Mouse (Mus musculus) embryonic stem cell, embryonic (primary cell): ENCODE results near the gene Odf3l2.

Source experiments
- CTCF ChIA-PET, 4 experiments: fragments of 300-600 bp in 2 of 4; fragments of 350-600 bp in 2 of 4; sonication (Branson Sonifier 250); formaldehyde crosslinking; loops; one replicate each; lab custom pipeline; 2022; ENCODE audit warnings: inconsistent platforms in 2 of 4; lab: Charles Lee
- POLR2A ChIA-PET, 4 experiments: fragments of 300-600 bp in 2 of 4; fragments of 350-600 bp in 2 of 4; sonication (Branson Sonifier 250); formaldehyde crosslinking; loops; one replicate each; lab custom pipeline; 2022; ENCODE audit warnings: antibody characterized with exemption in 4 of 4, inconsistent platforms in 1 of 4; lab: Charles Lee

Odf3l2 gene

DNA sequence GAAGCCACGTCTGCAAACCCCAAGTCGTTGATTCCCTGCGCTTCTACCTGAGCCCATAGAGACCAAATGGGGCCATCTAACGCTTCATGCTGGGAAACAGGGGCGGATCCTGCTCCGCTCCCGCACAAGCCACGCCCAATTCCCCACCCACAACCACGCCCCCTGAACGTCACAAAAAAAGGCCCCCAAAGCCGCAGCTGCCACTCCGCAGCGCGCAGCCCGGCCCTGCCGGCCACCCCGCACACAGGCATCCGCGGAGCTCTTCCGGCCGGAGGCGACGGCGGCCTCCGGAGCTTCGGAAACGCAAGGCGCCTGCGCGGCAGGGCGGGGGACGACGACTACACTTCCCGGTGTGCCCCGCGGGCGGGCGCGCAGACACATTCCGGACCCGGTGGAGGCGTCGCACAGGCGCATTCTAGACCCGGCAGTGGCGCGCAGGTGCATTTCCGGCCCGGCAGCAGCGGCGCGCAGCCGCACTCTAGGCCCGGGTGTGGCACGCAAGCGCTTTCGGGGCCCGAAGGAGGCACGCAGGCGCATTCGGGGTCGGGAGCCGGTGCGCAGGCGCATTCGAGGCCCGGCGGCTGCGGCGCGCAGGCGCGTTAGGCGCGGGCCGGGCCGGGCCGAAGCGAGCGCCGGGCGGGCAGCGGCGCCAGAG is 36.2 kb upstream of the Odf3l2 start, which contains the start of gene Cdc34:
TSS of gene Cdc34 (plus strand) at position 605 of the 655 bp plus-strand sequence.
- POLR2A ChIA-PET, result interaction anchor here (0.5 to 19.9 kb wide), 56 partner anchors 8 to 1257 kb away, joined by 3 to 367 read pairs (median 4); partner anchors contain the start of genes Bsg (in 3 of the 4), C2cd4c (in 3 of the 4), Tpgs1 (in 3 of the 4) and Madcam1 (in 2 of the 4)

DNA sequence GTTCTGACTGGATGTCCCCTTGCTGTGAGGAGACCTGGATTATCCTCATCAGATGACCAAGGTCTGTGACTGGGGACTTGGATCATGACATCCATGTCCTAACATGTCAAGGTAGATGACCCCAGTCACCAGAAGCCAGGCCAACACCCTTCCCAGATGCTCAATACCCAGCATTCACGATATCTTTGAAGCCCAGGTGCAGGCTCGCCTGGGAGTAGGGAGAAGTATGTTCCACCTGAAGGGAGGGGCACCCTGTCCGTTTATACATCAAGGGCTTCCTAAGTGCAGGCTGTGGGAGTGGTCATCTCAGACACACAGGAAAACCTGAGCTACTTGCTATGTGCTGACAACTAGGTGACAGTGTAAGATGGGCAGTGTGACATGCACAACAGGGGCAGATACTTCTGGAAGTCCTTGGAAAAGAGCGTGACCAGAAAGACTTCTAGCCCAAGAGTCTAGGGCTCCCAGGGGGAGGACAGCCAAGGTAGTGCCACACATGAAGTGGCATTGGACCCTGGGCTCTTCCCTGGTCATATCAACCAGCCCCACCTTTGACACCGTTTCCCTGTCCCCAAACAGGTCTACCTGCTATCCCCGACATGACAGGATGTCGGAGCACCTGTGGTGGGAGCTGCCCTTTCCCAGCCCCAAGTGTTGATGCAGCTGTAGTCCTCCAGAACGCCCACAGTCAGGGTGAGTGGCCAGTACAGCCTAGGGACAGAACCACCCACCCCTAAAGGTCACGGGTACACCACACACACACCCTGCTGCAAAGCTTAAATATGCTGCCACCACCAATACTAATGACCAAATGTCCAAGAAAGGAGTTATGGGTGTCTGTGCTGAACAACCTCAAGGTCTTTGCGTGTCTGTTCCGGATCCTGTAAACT is 35.3 kb upstream of the Odf3l2 start:
- ChIA-PET POLR2A (interaction anchor here (0.6 to 19.9 kb wide), 49 partner anchors 9 to 1256 kb away, joined by 3 to 367 read pairs (median 5); partner anchors contain the start of genes Bsg (in 3 of the 4), C2cd4c (in 3 of the 4), Tpgs1 (in 3 of the 4) and Madcam1 (in 2 of the 4)), CTCF (interaction anchor here in 3 of 4 experiments (0.6 to 4.6 kb wide), 13 partner anchors 8 to 99 kb away, joined by 3 to 57 read pairs (median 5); partner anchors contain the start of genes Bsg (in 1 of the 3), Madcam1 (in 1 of the 3) and Tpgs1 (in 1 of the 3))

More for the DNA sequence above, 36.2 kb upstream of the Odf3l2 start, which contains the start of gene Cdc34:
- CTCF ChIA-PET, result interaction anchor here in 3 of 4 experiments (0.6 to 4.6 kb wide), 17 partner anchors 9 to 1019 kb away, joined by 3 to 57 read pairs (median 5); partner anchors contain the start of genes Madcam1 (in 2 of the 3), Bsg (in 1 of the 3) and Tpgs1 (in 1 of the 3)

DNA sequence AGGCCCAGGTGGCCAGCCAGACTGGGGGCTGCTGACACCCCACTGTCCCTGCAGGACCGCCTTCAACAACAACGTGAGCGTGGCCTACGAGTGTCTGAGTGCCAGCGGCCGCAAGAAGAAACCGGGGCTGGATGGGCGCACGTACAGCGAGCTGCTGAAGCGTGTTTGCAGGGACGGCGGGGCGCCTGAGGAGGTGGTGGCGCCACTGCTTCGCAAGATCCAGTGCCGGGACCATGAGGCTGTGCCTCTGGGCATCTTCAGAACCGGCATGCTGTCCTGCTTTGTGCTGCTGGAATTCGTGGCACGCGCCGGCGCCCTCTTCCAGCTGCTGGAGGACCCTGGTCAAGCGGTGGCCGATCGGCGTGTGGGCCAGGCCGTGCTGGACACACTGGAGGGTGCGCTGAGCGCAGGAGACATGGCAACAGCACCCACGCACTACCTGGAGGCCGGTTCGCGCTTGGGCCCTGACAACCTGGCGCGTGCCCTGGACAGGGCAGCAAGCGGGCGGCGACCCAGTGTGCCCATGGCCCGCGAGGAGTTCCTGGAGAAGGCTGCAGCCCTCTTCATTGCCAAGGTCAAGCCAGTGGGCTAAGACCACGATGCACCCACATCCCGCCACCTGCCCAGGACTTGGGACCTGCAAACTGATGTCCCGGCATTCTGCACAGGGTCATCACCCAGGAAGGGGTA is 30.0 kb upstream of the Odf3l2 start:
- CTCF ChIA-PET, result interaction anchor here in 2 of 4 experiments (0.6 to 1.7 kb wide), 4 partner anchors 14 to 116 kb away, joined by 3 to 7 read pairs (median 4); no protein-coding TSS in a partner anchor
- POLR2A ChIA-PET, result interaction anchor here (0.6 to 18.2 kb wide), 16 partner anchors 8 to 1407 kb away, joined by 3 to 367 read pairs (median 5); partner anchors contain the start of genes Madcam1 (in 2 of the 4), Bsg (in 1 of the 4), C2cd4c (in 1 of the 4) and Cdc34 (in 1 of the 4)

DNA sequence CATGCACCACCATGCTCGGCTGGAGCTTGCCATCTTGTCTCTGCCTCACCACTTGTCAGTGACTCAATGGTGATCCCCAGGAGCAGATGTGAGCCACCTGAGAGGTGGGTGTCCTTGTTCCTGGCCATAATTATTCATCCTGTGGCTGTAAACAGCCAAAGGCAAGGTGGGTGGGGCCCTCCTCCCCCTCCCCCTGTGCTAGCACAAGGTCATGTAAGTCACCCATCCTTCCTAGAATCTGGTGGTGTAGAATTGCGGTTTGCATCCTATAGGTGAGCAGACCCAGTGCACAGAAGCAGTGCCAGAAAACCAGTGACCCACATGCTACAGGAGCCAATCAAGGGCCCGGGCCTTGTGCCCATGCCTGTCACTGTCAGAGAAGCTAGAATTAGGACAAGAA is 27.5 kb upstream of the Odf3l2 start:
- POLR2A ChIA-PET, result interaction anchor here (0.5 to 18.2 kb wide), 31 partner anchors 8 to 1593 kb away, joined by 3 to 367 read pairs (median 4); partner anchors contain the start of genes Bsg (in 3 of the 4), Cdc34 (in 3 of the 4), C2cd4c (in 2 of the 4) and Gzmm (in 2 of the 4)
- CTCF ChIA-PET, result interaction anchor here in 3 of 4 experiments (0.6 to 2.6 kb wide), 22 partner anchors 8 to 572 kb away, joined by 3 to 23 read pairs (median 5); partner anchors contain the start of genes Madcam1 (in 3 of the 3), Bsg (in 1 of the 3), C2cd4c (in 1 of the 3) and Cdc34 (in 1 of the 3)

DNA sequence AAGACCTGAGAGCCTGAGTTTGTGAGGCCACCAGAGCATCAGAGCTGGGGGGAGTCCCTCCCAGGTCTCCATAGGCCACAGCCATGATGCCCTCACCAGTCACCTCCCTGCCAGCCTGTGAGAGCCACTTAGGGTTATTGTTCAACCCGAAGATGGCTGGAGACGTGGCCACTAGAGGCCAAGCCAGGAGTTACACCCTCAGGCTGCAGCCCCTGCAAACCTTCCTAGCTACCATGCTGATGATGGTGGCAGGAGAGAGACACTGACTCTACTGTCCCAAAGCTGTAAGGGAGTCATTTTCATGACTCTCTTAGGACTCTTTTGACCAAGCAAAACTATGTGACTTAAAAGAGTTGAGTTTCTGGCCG is 26.5 kb upstream of the Odf3l2 start:
- ChIA-PET CTCF (interaction anchor here in 3 of 4 experiments (0.6 to 2.6 kb wide), 21 partner anchors 7 to 163 kb away, joined by 3 to 23 read pairs (median 5); partner anchors contain the start of genes Madcam1 (in 2 of the 3), Bsg (in 1 of the 3), C2cd4c (in 1 of the 3) and Cdc34 (in 1 of the 3)), POLR2A (interaction anchor here in 3 of 4 experiments (0.6 to 18.2 kb wide), 40 partner anchors 8 to 482 kb away, joined by 3 to 367 read pairs (median 4); partner anchors contain the start of genes Bsg (in 3 of the 3), Cdc34 (in 3 of the 3), Gzmm (in 2 of the 3) and C2cd4c (in 1 of the 3))

DNA sequence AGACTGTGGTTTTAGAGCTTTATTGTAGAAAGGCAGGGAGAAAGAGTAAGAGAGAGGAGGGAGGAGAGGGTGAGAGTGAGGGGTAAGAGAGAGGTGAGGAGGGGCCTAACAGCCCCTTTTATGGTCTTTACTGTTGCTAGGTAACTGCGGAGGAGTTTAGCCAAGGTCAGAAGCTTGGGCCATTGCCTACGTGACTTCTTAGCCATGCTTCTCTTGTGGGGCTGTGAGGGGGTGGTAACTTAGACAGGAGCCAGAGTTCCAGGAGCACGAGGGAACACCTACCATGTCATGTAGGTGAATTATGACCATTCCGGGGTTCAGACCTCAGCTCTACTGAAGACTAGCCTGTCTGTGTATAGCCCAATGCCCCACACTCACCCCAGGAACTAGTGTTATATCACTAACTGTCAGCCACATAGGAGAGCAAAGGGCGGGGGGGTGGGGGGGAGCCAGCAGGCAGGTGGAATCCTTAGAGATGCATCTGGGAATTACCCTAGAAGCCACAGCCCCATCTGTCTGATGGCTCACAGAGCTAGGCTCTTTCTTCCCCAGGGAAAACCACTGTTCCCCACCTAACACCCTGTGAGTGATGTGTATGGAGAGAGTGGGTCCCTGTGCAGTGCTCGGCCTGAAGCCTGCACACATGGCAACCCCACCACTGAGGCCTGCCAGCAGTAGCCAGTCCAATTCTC is 26.0 kb upstream of the Odf3l2 start:
- ChIA-PET POLR2A (interaction anchor here (0.5 to 18.2 kb wide), 51 partner anchors 9 to 1932 kb away, joined by 3 to 367 read pairs (median 4); partner anchors contain the start of genes Bsg (in 3 of the 4), Cdc34 (in 3 of the 4), C2cd4c (in 2 of the 4) and Gzmm (in 2 of the 4)), CTCF (interaction anchor here (0.6 to 3.1 kb wide), 24 partner anchors 7 to 1466 kb away, joined by 3 to 23 read pairs (median 5); partner anchors contain the start of genes Madcam1 (in 2 of the 4), Bsg (in 1 of the 4), C2cd4c (in 1 of the 4) and Cdc34 (in 1 of the 4))

DNA sequence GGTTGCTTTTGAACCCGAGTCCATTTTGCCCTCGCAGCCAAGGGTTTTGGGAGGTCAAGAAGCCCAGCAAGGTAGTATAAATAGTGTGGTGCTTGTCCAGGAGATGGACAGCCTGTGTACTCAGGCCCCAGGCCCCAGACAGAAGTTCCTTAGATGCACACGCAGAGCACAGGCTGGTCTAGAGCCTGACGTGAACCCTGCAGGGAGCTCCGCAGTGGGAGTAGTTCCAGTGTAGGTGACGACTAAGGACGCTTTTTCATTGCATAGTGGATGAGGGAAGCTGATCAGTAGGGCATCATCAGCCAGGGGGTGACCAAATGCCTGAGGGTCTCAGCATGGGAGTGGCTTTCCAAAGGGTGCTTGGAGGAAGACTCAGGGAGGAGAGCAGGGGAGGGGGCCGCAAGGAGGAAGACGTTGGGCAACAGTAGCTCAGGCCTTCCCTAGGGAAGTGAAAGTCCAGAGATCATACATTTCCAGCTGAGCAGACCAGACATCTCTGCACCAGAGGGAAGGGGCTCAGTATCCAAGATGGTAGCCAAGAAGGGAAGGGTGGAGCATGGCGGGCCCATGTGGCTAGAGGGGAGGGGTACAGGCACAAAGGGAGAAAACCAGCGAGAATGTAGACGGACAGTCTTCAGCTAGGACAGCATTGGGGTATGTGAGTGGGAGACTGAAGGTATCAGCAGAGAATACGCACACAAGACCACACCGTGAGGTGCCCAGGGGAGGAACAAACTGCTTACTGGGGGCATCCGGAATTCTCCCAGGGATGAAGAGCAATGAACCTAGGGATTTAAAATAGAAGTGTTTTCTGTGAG is 24.7 kb upstream of the Odf3l2 start:
- ChIA-PET CTCF (interaction anchor here in 3 of 4 experiments (0.6 to 3.1 kb wide), 10 partner anchors 9 to 1291 kb away, joined by 3 to 14 read pairs (median 4); partner anchors contain the start of genes Cdc34 (in 1 of the 3) and Wdr18 (in 1 of the 3)), POLR2A (interaction anchor here (0.5 to 18.2 kb wide), 42 partner anchors 8 to 699 kb away, joined by 3 to 367 read pairs (median 4); partner anchors contain the start of genes Cdc34 (in 3 of the 4), Bsg (in 2 of the 4), C2cd4c (in 2 of the 4) and Gzmm (in 2 of the 4))

DNA sequence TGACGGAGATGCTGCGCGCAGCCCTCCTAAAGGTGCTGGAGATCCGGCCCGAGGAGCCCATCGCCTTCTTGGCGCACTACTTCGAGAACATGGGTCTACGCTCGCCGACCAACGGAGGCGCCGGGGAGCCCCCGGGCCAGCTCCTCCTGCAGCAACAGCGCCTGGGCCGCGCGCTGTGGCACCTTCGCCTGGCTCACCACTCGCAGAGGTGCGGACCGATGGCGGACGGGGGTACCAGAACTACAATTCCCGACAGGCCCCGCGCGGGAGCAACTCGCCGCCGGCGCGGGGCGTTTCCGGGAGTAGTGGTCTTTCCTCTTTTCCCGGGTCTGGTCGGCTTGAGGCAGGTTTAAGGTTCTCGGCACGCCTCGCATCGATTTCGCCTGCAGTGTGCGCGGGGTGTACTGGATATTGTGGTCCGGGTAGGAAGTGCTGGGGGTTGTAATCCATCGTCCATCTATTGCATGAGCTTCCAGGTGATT is 24.1 kb upstream of the Odf3l2 start:
- ChIA-PET POLR2A (interaction anchor here in 3 of 4 experiments (0.9 to 18.2 kb wide), 28 partner anchors 8 to 241 kb away, joined by 3 to 367 read pairs (median 5); partner anchors contain the start of genes Cdc34 (in 3 of the 3), Bsg (in 2 of the 3), C2cd4c (in 2 of the 3) and Gzmm (in 2 of the 3)), CTCF (interaction anchor here (0.6 to 3.1 kb wide), 12 partner anchors 8 to 1291 kb away, joined by 3 to 14 read pairs (median 4); partner anchors contain the start of genes Cdc34 (in 1 of the 4) and Wdr18 (in 1 of the 4))

DNA sequence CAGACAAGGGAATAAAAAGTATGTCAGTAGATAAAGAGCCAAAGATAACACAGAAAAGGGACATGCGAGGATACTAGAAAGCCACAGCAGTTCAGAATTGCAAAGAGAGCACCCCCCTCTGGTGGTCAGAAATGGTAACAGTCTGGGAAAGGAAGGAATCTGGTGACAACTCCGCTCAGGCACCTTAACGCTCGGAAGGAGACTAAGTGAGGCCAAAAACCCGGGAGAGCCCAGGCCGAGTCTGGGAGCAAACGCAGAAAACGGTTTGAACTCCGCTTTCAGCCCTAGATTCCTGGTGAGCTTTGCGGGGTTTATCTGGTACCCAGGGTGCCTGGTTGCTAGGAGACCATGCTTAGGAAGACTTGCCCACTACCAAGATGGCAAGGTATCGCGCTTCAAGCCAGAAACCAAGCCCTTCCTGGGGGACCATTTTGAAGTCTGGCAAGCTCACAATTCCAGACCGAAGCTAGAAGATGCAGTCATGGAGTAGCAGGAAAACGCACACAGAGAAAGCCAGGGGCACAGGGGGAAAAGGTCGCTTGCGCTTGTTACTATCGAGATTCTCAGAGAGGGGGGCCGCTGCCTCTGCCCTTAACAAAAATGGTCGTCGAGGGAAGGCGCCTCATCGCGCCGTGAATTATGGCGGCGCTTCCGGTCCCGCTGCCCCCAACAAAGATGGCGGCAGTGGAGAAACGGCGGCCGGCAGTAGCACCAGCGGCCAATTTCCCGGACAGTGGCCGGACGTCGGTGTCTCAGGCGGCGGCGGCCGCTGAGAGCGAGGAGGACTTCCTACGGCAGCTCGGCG is 23.4 kb upstream of the Odf3l2 start, which contains the start of gene Tpgs1:
TSS of gene Tpgs1 (plus strand) at position 599 of the 805 bp plus-strand sequence.
- ChIA-PET CTCF (interaction anchor here (0.6 to 3.1 kb wide), 14 partner anchors 10 to 1292 kb away, joined by 3 to 14 read pairs (median 4); partner anchors contain the start of genes Cdc34 (in 1 of the 4) and Wdr18 (in 1 of the 4)), POLR2A (interaction anchor here in 3 of 4 experiments (1.0 to 18.2 kb wide), 18 partner anchors 7 to 185 kb away, joined by 3 to 367 read pairs (median 6); partner anchors contain the start of genes Cdc34 (in 3 of the 3), Bsg (in 2 of the 3), Gzmm (in 2 of the 3) and C2cd4c (in 1 of the 3))

DNA sequence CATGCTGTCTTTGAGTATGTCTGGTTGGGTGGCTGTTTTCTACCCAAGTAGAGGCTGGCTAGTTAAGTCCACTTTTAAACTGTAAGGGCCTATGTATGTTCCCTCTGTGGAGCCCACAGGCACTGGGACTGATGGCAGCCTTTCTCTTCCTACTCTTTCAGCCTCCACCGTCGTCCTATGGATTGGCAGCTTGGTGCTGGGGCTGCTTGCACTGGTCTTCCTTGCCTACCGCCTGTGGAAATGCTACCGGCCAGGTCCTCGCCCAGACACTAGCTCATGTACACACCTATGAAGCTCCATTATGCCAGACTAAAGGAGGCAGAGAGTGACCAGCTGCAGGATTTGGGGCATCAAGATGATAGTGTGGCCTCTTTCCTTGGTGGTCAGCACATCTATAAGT is 22.5 kb upstream of the Odf3l2 start:
- CTCF ChIA-PET, result interaction anchor here in 3 of 4 experiments (0.8 to 8.8 kb wide), 7 partner anchors 9 to 73 kb away, joined by 3 to 57 read pairs (median 3); partner anchors contain the start of genes C2cd4c (in 1 of the 3) and Cdc34 (in 1 of the 3)
- POLR2A ChIA-PET, result interaction anchor here in 2 of 4 experiments (0.6 to 18.2 kb wide), 7 partner anchors 14 to 969 kb away, joined by 3 to 367 read pairs (median 4); partner anchors contain the start of genes Cdc34 (in 2 of the 2) and Gzmm (in 2 of the 2)

DNA sequence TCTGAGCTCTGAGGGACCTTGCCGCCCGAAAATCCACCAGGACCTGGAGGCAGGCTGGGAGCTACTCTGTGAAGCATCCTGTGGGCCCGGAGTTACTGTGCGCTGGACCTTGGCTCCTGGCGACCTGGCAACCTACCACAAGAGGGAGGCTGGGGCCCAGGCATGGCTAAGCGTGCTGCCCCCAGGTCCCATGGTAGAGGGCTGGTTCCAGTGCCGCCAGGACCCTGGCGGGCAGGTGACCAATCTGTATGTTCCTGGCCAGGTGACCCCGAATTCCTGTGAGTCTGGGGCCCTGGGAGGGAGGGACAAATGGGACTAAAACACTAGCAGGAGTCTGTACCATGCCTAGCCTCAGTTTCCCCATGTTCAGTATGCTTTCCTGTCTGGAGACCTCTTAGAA is 21.0 kb upstream of the Odf3l2 start:
- ChIA-PET POLR2A (interaction anchor here in 3 of 4 experiments (0.6 to 18.2 kb wide), 10 partner anchors 9 to 91 kb away, joined by 3 to 367 read pairs (median 4); partner anchors contain the start of genes Cdc34 (in 3 of the 3), Gzmm (in 2 of the 3) and C2cd4c (in 1 of the 3)), CTCF (interaction anchor here (0.6 to 8.8 kb wide), 12 partner anchors 12 to 75 kb away, joined by 3 to 57 read pairs (median 4); partner anchors contain the start of genes Cdc34 (in 2 of the 4), Bsg (in 1 of the 4) and C2cd4c (in 1 of the 4))

DNA sequence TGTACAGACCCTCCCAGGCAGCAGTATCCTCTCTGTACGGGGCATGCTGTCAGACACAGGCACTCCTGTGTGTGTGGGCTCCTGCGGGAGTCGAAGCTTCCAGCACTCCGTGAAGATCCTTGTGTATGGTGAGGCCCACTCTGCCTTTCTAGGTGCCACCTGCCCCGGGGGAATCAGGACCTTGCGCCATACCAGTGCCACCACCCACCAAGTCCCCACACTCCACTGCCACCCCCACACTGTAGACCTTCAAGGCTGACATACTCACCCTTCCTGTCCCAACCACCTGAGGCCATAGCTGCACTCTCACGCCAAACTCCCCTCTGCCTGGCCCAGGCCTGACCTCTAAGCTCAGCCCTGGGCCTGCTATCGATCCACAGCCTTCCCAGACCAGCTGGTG is 19.5 kb upstream of the Odf3l2 start:
- CTCF ChIA-PET, result interaction anchor here in 3 of 4 experiments (0.9 to 8.8 kb wide), 20 partner anchors 8 to 147 kb away, joined by 3 to 57 read pairs (median 4); partner anchors contain the start of gene Cdc34 (in 2 of the 3)

More for the DNA sequence above, 19.5 kb upstream of the Odf3l2 start:
- POLR2A ChIA-PET, result interaction anchor here (0.5 to 18.2 kb wide), 15 partner anchors 9 to 115 kb away, joined by 3 to 367 read pairs (median 4); partner anchors contain the start of genes Cdc34 (in 2 of the 4), Gzmm (in 2 of the 4), Bsg (in 1 of the 4) and C2cd4c (in 1 of the 4)
